Mouse (Mus musculus): Measurements from ENCODE around the gene Fads2.

Fads2 gene

DNA sequence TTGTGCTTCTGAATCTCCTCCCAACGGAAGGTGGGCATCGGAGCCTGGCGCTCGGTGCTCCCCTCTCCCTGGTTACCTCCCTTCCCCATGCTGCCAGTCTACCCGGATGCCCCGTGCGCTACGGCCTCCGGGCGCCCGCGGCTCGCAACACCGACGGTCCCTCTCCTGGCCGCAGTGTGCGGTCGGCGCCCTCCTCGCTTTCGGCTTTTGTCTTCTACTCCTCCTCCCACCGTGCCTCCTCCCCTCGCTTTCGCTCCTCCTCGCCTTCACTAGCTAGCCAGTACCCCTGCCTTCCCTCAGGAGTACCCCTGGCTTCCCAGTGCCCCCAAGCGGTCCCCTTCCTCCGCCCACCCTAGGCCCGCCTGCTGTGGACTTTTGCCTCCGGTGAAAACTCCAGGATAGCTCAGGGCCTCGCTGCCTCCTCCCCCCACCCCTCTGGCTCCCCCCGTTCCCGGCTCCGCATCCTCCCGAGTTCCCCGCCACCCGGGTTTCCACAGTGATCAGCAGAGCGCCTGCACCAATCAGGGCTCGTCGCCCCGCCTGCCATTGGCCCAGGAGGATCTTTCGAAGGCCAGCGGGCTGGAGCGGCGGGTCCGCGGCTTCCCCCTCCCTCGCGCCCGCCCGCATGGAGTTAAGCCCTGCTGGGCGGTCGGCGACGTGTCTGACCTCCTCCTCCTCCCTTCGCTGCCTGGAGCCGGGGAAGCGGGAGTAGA is at the start of gene Fads2:
Gene Fads2 (minus strand): TSS at position 406 of the 713 bp plus-strand sequence.
- ChIA-PET CTCF (interaction anchor here (0.6 to 1.5 kb wide), 17 partner anchors 12 to 174 kb away, joined by 3 to 5 read pairs (median 4); partner anchors contain the start of gene Fads1 (in 2 of the 4)), POLR2A (interaction anchor here in 3 of 4 experiments (0.6 to 5.1 kb wide), 30 partner anchors 9 to 176 kb away, joined by 3 to 26 read pairs (median 4); partner anchors contain the start of genes Fads1 (in 3 of the 3), Fen1 (in 1 of the 3) and Tmem258 (in 1 of the 3))

DNA sequence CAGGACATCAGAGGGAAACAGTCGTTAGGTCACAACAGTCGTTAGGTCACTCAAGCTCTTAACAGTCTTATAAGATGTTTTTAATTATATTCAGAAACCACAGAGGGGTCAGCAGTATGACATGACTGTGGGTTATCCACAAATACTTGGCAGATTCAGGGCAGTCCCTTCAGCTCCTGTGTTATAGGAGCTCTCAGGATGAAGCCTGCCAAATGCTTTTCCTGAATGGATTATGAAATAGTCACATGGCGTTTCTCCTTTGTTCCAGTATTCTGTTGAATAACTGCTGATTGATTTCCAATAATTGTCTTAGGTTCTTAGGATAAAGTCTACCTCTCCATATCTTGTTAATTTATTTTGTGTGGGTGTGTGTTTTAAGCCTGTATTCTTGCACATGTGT is 47.6 kb upstream of the Fads2 start:
- ChIA-PET POLR2A (interaction anchor here (0.5 to 1.9 kb wide), 13 partner anchors 8 to 1720 kb away, joined by 3 to 7 read pairs (median 4); partner anchors contain the start of genes Fads1 (in 1 of the 4) and Fads2 (in 1 of the 4)), CTCF (interaction anchor here in 2 of 4 experiments (0.6 to 0.7 kb wide), 2 partner anchors 78 to 160 kb away, joined by 5 to 7 read pairs; no protein-coding TSS in a partner anchor)

DNA sequence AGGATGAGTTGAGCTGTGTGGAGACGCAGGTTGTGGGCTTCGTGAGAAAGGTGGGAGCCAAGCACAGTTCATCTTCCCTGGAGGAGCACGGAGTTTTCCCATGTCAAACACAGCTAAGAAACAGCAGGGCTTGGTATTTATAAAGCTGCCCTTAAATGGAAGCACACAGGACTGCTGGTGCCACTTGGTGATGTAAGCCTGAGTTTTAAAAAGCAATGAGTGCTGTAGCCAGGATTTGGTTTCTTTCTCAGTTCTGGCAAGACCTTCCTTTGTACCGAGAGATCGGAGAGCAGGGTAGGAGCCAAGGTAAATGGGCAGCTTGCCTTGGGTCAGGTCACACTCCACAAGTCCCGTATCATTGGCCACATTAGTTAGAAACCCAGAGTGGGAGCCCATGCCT is 47.0 kb upstream of the Fads2 start:
- ChIA-PET CTCF (no interaction called here), POLR2A (interaction anchor here in 3 of 4 experiments (0.6 to 1.9 kb wide), 13 partner anchors 10 to 1207 kb away, joined by 3 to 7 read pairs (median 4); partner anchors contain the start of genes Fads1 (in 1 of the 3) and Fads2 (in 1 of the 3))

DNA sequence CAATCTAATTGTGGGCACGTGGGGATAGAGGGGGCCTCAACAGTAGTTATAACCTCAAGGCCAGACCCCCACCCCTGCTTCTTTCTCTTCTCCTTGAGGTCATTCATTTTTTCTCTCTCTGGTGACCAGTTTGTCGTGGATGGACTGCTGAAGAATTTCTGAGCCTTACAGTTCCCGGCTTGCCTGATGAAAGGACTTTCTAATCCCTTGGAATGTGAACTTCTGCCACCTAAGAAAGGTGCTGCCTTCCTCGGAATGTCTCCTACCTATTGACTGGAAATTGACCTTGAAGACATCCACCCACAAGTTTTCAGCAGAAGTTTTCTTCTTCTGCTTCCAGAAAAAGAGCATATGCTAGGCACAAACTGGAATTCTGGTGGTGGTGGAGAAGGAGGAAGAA is 42.9 kb upstream of the Fads2 start:
- ChIA-PET CTCF (interaction anchor here in 1 of 4 experiments (0.6 kb wide), 1 partner anchor 269 kb away, joined by 3 read pairs; no protein-coding TSS in a partner anchor), POLR2A (interaction anchor here in 2 of 4 experiments (0.6 to 1.6 kb wide), 6 partner anchors 13 to 47 kb away, joined by 3 to 6 read pairs (median 4); partner anchors contain the start of gene Fads1 (in 2 of the 2))

DNA sequence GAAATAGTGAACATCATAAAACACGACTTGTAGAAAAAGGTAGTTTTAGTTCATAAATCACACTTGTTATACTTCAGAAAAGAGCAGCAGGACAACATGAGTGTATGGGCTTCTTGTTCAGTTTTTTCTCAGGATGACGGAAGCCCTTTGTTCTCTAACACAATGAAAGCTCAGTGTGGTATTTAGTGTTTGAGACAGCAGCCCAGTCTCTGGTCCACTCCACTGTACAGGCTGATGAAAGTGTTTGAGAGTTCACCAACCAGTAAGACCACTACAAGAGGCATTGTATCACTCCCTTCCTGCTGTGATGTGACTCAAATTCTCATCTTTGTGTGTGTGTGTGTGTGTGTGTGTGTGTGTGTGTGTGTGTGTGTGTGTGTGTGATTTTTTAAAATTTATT is 42.1 kb upstream of the Fads2 start:
- POLR2A ChIA-PET = interaction anchor here in 3 of 4 experiments (0.6 to 1.6 kb wide), 7 partner anchors 10 to 49 kb away, joined by 3 to 9 read pairs (median 3); partner anchors contain the start of genes Fads1 (in 1 of the 3) and Fads2 (in 1 of the 3)
- CTCF ChIA-PET = no interaction called here

DNA sequence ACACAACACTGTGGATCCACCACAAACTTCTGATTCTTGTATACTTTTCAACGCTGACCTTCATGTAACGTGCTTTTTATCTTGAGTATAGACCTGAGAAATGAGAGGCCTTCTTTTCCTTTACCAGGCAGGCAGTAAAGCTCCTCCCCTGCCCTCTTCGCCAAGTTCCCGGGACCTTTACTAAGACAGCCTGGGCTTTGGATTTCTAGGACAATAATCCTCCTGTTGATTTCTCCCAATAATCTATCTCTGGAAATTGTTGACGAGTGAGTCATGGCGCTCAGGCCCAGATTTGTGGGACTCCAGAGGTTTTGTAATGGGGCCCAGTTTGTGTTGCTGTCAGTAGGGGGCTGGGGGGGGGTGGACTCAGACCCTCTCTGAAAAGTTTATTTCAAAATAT is 38.2 kb upstream of the Fads2 start:
- ChIA-PET POLR2A (interaction anchor here in 2 of 4 experiments (0.5 to 3.4 kb wide), 3 partner anchors 8 to 1236 kb away, joined by 3 to 25 read pairs (median 7); no protein-coding TSS in a partner anchor), CTCF (no interaction called here)

DNA sequence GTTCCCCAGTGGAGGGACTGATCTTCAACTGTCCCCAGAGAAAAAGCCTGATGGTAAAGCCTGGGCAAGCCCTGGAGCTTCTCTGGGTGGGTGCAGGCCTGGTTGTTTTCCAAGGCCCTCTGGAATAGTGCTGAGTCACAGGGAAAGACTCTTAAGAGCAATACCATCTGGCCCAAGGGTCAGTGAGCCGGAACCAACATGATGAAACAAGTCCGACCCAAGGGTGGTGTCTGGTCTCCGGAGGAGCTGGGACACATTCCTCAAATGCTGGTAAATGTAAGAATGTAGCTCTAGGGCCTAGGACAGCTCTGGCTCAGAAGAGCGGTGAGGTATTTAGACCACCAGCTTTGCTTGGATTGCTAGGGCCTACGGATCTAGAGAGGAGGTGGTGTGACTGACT is 35.9 kb upstream of the Fads2 start:
- CTCF ChIA-PET = interaction anchor here (0.8 to 1.4 kb wide), 5 partner anchors 32 to 144 kb away, joined by 3 to 6 read pairs (median 3); partner anchors contain the start of gene Fads1 (in 1 of the 4)
- POLR2A ChIA-PET = interaction anchor here (0.7 to 3.4 kb wide), 38 partner anchors 8 to 152 kb away, joined by 3 to 25 read pairs (median 4); partner anchors contain the start of genes Fads1 (in 4 of the 4), Fads2 (in 2 of the 4) and Tmem258 (in 1 of the 4)

DNA sequence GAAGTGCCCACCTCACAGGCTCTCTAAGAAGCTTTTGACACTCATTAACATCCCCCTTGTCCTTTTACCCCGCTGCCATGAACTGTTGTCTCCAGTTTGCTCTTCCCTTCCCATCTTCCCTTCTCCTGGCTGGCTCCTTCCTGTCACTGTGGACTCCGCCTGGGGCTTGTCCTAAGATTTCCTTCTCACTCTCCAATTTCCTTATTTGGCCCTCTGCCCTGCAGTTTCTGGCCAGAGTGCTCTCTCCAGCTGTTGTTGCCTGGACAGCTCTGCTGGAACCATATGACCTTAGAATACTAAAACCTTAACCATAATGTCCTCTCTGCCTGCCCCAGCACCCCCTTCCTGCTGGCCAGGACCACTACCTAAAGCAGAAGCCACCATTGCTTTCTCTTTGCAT is 33.1 kb upstream of the Fads2 start:
- ChIA-PET POLR2A (interaction anchor here in 1 of 4 experiments (0.6 kb wide), 1 partner anchor 782 kb away, joined by 9 read pairs; no protein-coding TSS in a partner anchor), CTCF (no interaction called here)

DNA sequence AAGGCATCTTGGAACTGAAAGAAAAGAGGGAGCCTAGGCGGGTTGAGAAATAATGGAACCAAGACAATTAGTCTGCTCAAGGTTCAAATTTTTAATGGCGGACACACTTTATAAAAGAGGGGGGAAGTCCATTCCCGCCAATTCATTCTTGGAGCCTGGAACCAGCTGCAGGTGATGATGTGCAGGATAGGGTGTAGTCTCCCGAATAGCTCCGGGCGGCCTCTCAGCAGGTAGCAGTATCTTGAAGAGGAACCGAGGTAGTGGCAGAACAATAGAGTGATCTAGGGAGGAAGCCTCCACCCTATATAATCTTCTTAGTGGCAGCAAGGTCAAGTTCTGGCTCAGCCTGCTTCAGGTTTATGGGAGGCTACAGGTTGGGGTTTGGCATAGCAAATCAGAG is 28.0 kb upstream of the Fads2 start:
- ChIA-PET POLR2A (interaction anchor here in 3 of 4 experiments (0.6 to 3.4 kb wide), 15 partner anchors 8 to 1343 kb away, joined by 3 to 25 read pairs (median 4); partner anchors contain the start of gene Fads2 (in 2 of the 3)), CTCF (interaction anchor here in 1 of 4 experiments (0.6 to 1.3 kb wide), 2 partner anchors 26 to 28 kb away, joined by 3 read pairs; partner anchors contain the start of gene Fads2)

DNA sequence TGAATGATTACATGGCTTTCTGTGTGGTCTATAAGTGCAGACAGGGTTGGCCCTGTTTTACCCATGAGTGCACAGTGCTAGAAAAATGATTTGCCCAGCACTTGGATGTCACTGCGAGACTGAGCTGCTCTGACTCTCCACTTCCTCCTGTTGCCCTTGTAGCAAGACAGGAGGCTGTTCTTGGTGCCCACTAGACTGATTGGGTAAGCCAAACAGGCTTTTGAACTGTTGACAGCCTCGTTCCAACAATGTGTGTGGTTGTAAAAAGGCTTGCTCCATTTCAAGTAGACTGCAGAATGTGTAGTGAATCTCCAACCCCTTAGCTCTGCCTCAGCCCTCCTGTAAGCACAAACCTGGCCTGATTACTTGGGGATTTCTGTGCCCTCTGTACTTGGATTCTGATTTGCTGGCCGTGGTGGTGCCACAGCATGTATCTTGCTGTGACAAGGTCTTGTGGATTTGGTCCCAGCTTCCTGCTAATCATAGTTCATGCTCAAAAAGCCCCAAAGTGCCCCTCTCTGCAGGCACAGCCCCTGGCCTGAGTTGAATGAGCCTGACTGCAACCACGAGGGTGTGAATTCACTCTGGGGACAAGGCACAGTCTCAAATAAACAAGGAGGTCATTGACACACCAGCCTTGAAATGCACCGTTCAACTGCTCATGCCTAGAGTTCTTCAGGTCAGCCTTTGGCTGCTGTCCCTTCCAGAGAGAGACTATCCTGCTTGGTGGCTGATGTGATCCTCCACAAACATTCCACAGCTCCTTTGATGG is 25.1 kb upstream of the Fads2 start:
- ChIA-PET CTCF (no interaction called here), POLR2A (interaction anchor here in 2 of 4 experiments (0.6 to 1.8 kb wide), 4 partner anchors 25 to 1196 kb away, joined by 3 to 5 read pairs (median 5); partner anchors contain the start of gene Fads2 (in 1 of the 2))

DNA sequence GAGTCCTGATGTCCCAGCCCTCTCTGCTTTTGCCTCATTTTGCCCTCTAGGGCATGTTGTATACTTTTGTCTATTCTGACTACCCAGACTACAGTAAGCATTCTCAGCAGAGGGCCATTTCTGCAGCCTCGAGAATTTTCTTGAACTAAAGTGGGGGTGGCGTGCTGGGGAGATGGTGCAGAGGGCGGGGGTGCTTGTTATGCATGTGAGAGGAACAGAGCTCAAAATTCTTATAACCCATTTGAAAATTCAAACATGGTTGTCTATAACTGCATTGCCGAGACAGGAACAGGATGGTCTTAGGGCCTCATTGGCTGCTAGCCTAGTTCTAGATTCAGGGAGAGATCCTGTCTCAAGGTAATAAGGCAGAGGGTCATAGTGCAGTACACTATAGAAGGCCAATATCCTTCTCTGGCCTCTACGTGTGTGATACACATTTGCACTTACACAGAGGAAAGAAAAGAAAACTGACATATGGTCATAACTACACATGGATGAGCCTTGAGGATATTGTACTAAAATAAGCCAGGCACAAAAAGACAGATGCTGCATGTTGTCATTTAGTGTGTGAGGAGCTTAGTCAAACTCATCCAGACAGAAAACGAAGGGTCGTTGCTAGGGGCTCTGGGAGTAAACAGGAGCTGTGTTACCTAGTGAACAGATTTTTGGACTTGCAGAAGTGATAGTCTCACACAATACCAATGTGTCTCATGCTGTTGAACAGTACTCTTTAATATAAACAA is 22.5 kb upstream of the Fads2 start:
- POLR2A ChIA-PET = interaction anchor here in 1 of 4 experiments (0.6 to 1.0 kb wide), 3 partner anchors 13 to 59 kb away, joined by 3 to 4 read pairs (median 3); partner anchors contain the start of gene Fads1
- CTCF ChIA-PET = no interaction called here

DNA sequence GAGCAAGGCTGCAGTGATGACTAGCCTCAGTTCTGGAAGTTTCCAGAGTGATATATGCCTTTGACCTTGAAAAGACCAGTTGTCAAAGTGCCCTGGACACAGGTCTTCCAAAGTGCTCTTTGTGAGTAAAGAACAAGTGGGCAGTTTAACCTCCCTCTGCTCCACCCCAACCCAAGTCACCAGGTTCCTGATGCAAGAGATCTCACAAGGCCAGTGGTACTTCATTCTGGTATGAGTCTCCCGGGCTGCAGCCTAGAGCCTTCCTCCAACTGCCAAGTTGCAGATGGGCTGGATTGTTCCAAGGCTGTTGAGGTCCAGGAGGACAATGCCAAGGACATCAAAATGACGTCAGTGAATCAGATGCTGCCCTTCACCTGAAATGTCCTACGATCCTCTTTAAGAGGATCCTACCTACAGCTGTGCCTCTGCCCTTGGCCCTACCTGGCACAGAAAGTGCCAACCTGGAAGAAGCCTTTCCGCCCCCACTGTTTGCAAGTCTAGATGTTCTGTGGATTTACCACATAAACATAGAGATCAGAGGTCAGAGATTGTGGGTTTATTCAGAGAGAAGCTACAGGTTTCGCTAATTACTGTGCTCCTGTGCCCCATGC is 20.6 kb upstream of the Fads2 start:
- ChIA-PET POLR2A (no interaction called here), CTCF (no interaction called here)

DNA sequence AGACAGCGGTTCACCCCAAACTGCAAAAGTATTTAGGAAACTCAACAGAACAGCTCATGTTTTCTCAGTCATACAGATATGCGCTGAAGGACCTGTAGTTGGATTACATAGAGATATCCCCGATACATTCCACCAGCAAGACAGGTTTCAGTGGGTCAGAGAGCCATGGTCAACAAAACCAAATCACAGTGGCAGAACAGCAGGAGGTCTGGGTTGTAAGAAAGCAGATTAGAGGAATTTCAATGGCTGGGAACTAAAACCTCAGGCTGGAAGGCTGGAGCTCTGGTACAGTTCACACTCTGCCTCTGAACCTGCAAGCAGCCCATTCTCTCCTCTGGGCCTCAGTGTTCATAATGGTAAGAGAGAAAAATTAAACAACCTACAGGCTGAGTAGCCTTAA is 15.1 kb upstream of the Fads2 start:
- ChIA-PET POLR2A (interaction anchor here (0.6 to 1.4 kb wide), 7 partner anchors 9 to 43 kb away, joined by 3 to 7 read pairs (median 4); partner anchors contain the start of gene Fads2 (in 1 of the 4)), CTCF (interaction anchor here in 2 of 4 experiments (0.6 to 0.7 kb wide), 2 partner anchors 103 to 120 kb away, joined by 5 to 8 read pairs; no protein-coding TSS in a partner anchor)

DNA sequence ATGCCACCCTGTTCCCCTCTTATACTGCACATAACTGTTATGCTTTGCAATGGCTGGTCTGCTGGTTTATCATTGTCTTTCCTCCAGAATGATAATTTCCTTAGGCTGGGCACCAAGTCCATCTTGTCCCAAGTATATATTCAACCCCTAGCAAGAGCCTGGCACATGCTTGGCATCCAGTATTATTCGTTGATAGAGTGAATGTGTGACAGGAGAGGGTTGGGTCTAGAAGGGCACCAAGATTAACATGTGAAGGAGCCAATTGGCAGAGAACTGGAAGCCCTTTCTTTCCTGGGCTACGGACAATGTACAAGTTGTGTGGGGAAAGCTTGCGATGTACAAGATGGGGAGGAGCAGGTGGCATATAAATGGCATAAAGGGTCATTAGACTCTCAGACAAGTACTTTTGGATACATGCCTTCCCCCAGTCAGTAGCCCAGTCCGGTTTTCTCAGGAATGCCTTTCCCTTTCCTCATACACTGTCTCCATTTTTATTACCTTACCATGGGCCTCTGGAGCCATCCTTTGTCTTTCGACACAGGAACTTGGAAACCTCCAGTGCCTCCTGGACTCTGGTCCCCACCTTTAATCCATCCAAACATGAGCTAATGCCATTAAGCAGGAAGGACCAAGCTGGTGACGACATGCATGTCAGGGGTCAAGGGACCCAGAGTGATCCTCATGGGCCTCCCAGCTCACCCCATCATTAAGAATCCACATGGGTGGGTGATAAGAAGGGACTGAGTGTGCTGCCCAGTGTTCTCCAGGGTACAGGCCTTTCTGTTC is 14.0 kb upstream of the Fads2 start:
- POLR2A ChIA-PET = interaction anchor here in 1 of 4 experiments (0.6 to 1.4 kb wide), 3 partner anchors 13 to 137 kb away, joined by 3 to 4 read pairs (median 3); no protein-coding TSS in a partner anchor
- CTCF ChIA-PET = interaction anchor here in 2 of 4 experiments (0.7 to 1.1 kb wide), 2 partner anchors 14 to 81 kb away, joined by 3 to 5 read pairs; partner anchors contain the start of gene Fads2 (in 1 of the 2)

DNA sequence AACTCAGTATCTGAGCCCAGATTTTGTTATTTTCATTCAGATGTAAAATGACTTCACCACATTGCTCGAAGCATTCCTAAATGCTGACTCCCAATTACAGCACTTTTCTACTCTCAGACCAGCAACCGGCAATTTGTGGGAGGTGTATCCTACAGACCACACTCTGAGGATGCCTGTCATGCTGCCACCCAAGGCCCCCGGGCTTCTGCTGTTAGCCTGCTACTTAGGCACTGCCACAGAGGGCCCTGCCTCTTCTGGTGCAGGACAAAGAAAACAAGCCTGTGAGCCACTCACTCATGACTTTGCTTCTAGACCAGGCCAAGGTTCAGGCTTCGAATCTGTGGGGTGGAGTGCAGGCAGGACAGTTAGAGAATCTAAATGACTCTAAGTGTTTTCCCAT is 11.4 kb upstream of the Fads2 start:
- CTCF ChIA-PET = no interaction called here
- POLR2A ChIA-PET = interaction anchor here in 1 of 4 experiments (1.1 kb wide), 1 partner anchor 11 kb away, joined by 3 read pairs; the partner anchor contains the start of gene Fads2

DNA sequence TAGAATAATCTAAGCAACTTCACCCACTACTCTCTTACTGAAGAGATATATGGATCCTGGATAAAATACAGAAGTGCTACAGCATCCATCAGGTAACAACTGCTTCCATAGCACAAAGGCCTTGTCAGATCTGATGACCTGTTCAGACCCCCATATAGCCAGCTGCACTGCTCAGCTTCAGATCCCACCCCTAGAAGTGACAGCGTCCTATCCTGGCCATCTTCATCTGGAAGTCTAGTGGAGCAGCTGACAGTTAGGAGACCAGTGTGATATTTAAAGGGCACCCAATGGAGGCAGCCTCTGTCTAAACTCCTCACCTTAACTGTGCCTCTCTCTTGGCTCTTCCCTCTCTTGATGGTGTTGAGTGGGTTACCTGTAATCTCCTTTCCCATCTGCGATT is 7.1 kb upstream of the Fads2 start:
- ChIA-PET CTCF (no interaction called here), POLR2A (no interaction called here)

Measured in embryonic stem cell, embryonic (primary cell).